Mouse (Mus musculus) forebrain, postnatal 0 days (tissue): ENCODE data around the gene Sephs2. TPM values are rescaled to one million over a fixed set of nuclear protein-coding genes. Genes with fewer than 3 reads are reported as not detected.
"Not testable (repeated sequence)": the region's sequence is repeated elsewhere in the genome, so short reads cannot be mapped to it uniquely, and the experiment has no call there.

Source experiments
- ATAC-seq: fragments of 200-750 bp; cut with Nextera tagmentation; 2 replicates; pipeline ENCODE4 v1.8.0; 2017; ENCODE audit warnings: mild to moderate bottlenecking, moderate library complexity
- DNase-seq: peaks from one replicate; pipeline ENCODE4 v3.0.0-alpha.2; 2015
- H3K27ac ChIP-seq: fragments of 300-500 bp; sonication (generic); 2 replicates; pipeline ENCODE4 v1.5.1; 2014; ENCODE audit warnings: low read depth, mild to moderate bottlenecking, antibody characterized with exemption, low read length, moderate library complexity, mixed read lengths
- H3K27me3 ChIP-seq: fragments of 300-500 bp; sonication (generic); 2 replicates; pipeline ENCODE4 v1.6.1; 2014; ENCODE audit warnings: mild to moderate bottlenecking, low read length, mixed read lengths; ENCODE audit not compliant: insufficient read depth
- H3K36me3 ChIP-seq: fragments of 300-500 bp; sonication (generic); 2 replicates; pipeline ENCODE4 v1.6.1; 2014; ENCODE audit warnings: mild to moderate bottlenecking, moderate library complexity; ENCODE audit not compliant: insufficient read depth
- H3K4me1 ChIP-seq: fragments of 300-500 bp; sonication (generic); 2 replicates; pipeline ENCODE4 v1.6.1; 2014; ENCODE audit warnings: antibody characterized with exemption; ENCODE audit not compliant: insufficient read depth
- H3K4me2 ChIP-seq: fragments of 300-500 bp; sonication (generic); 2 replicates; pipeline ENCODE4 v1.6.1; 2014; ENCODE audit warnings: low read depth, mild to moderate bottlenecking, moderate library complexity
- H3K4me3 ChIP-seq: fragments of 300-500 bp; sonication (generic); 2 replicates; pipeline ENCODE4 v1.5.1; 2014; ENCODE audit warnings: low read depth, low read length, mixed read lengths
- H3K9ac ChIP-seq: fragments of 300-500 bp; sonication (generic); 2 replicates; pipeline ENCODE4 v1.6.1; 2014; ENCODE audit warnings: mild to moderate bottlenecking
- H3K9me3 ChIP-seq: fragments of 300-500 bp; sonication (generic); 2 replicates; pipeline ENCODE4 v1.6.1; 2016; ENCODE audit warnings: low read length
- CTCF ChIP-seq: sonication (generic); IDR thresholded peaks from 2 replicates; pipeline ENCODE4 v1.5.1; 2016; ENCODE audit warnings: antibody characterized with exemption, control low read depth, low read depth
- WGBS: fragments of 180-500 bp; shearing (Covaris S2); extraction: QIAGEN DNeasy Blood & Tissue Kit; methylation state at CpG from one replicate; pipeline ENCODE4 v1.1.7; 2014; 5-methylcytosine and 5-hydroxymethylcytosine counted together
- polyA plus RNA-seq: library from polyadenylated mRNA; unstranded; fragments of >200 nt; fragmentation: Nextera tagmentation; extraction: Ambion mirVana; gene quantifications from 2 replicates; pipeline ENCODE4 v1.2.1, GENCODE M21; 2015
- total RNA-seq: library from RNA; depleted of rRNA; stranded (reverse); fragments of >200 nt; gene quantifications from 2 replicates; pipeline ENCODE4 v1.2.3, GENCODE M21; 2014

Sephs2 gene
- total and polyA plus RNA-seq, 2 experiments from 2014 or later = 78.0 to 83.5 TPM

DNA sequence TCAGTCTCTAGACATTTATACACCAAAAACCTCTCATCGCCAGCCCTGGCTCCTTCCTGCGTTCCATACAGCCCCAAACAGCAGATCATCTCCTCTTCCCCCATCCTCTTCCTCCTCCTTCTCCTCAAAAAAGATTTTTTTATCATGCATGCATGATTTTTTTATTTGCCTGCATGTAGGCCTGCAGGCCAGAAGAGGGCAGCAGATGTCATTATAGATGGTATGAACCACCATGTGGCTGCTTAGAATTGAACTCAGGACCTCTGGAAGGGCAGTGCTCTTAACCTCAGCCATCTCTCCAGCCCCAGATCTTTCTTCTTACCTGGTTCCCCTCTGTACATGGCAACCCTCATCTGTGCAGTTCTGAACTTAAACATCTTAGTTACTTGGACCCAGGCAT is 21.4 kb downstream of the Sephs2 start:
- H3K36me3 ChIP-seq = peaks cover 8% of the 10 kb centered on the region; the same call in 1 of the 2 replicates
- ATAC-seq (no peak), DNase-seq (no peak)
- H3K4me1 ChIP-seq = no peaks in the 10 kb centered on the region; the same call in 1 of the 2 replicates
- 88% methylated on average over 2 of the region's 2 CpGs for WGBS
- H3K9ac ChIP-seq = no peak overlapping the region
- H3K9me3 ChIP-seq = no peaks in the 10 kb centered on the region
- H3K4me2 ChIP-seq = no peak overlapping the region
- no peak overlapping the region for H3K4me3 ChIP-seq
- no peaks in the 10 kb centered on the region for H3K27me3 ChIP-seq
- no peak overlapping the region for H3K27ac ChIP-seq
- TF ChIP-seq CTCF = peak; percentile 58

DNA sequence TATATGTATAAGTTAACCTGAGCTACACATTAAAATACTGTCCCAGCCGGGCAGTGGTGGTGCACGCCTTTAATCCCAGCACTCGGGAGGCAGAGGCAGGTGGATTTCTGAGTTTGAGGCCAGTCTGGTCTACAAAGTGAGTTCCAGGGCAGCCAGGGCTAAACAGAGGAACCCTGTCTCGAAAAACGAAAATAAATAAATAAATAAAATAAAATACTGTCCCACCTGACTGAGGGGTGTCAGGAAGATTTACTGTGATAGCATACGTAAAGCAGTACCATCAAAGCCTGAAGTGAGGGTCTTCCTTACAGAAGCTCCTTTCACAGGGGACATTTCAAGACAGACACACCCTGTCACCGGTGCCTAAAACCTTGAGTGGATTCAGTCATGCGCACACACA is 23.3 kb downstream of the Sephs2 start:
- DNase-seq, H3K4me3 ChIP-seq, ATAC-seq, H3K4me1 ChIP-seq, H3K9ac ChIP-seq, H3K4me2 ChIP-seq, H3K27me3 ChIP-seq, H3K27ac ChIP-seq, H3K9me3 ChIP-seq: not testable (repeated sequence)
- peaks cover 18% of the 10 kb centered on the region; the same call in 1 of the 2 replicates for H3K36me3 ChIP-seq
- 93% methylated on average over 8 of the region's 8 CpGs for WGBS

DNA sequence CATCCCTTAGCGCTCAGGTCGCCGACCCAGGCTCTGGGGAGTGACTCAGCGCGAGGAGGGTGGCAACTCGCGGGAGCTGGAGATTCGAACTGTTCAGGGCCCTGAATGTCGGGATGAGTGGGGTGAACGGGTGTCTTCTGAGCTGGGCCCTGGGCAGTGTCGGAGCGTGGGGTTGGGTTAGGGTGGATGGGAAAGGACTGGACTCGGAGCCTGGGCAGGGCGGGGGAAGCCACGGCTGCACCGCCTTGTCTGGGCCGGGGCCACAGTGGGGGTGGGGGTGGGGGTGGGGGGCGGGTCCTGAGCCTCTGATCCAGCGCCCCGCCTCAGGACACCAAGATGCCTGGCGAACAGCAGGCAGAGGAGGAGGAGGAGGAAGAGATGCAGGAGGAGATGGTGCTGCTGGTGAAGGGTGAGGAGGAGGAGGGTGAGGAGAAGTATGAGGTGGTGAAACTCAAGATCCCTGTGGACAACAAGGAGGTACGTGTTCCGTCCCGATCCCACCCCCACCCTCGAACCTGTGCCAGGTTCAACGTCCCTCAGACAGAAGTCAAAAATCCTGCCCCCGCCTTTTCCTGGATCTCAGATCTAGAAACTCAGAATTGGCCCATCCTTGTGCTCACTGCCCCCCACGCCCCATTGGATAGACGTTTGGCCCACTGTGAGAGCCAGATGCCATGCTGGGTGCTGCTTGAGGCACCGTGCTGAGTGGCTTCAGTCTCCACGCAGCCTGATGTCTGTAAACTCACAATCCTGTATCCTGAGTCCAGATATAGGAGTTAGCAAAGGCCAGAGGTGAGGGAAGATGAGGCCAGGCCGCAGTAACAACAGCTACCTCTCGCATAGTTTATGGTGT is 29.0 kb downstream of the Sephs2 start:
- Histone ChIP-seq H3K27me3 (no peaks in the 10 kb centered on the region), H3K4me2 (peak overlapping the region; percentile 67), H3K4me1 (peaks cover 10% of the 10 kb centered on the region), H3K36me3 (peaks cover 18% of the 10 kb centered on the region; the same call in 1 of the 2 replicates), H3K4me3 (peak overlapping the region; percentile 98), H3K27ac (peak overlapping the region; percentile 89), H3K9ac (peak overlapping the region; percentile 95), H3K9me3 (no peaks in the 10 kb centered on the region)
- ATAC-seq (peak; percentile 59; the same call in 1 of the 2 replicates), DNase-seq (no peak)
- WGBS = 10% methylated on average over 29 of the region's 33 CpGs
- no peak for TF ChIP-seq CTCF

DNA sequence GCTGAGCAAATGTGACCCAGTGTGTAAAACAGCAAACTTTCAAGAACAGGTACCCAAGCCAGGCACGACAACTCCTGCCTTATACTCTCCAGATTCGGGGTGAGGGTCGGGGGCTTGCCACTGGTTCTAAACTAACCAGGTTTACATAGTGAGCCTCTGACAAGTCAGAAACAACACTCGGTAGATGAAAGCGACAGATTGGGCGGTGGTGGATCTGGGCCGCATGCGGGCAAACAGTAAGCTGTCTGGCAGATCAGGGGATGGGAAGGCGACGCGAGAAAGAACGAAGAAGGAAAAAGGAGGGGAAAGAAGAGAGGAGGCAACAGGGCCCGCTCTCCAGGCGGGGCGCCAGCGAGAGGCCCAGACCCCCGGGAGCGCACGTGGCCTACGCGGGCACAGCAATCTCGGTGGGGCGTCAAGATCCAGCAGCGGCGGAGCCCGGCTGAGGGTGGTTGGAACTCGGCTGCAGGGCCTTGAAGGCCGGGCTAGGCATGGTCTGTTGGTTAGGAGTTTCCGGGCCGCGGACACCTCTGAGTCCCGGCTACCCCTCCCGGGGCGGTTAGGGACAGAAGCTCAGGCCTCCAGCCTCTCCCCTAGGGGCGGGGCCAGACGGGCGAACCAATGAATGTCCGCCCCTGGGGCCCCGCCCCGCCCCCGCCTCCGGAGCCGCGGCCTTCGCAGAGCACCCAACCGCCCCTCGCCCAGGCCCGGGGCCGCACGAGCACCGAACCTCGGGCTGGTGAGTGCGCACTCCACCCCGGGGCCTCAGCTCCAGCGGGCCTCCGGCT is 29.8 kb downstream of the Sephs2 start, which contains the start of gene Zfp771:
TSS of gene Zfp771 (plus strand) at position 405 of the 788 bp plus-strand sequence.
- Histone ChIP-seq H3K9me3 (no peaks in the 10 kb centered on the region), H3K36me3 (0 out of 2 replicates have a peak, but pooled peaks cover 13% of the 10 kb centered on the region), H3K4me1 (peaks cover 10% of the 10 kb centered on the region), H3K27me3 (no peaks in the 10 kb centered on the region), H3K4me3 (peak within 1 kb of the TSS; percentile 98), H3K4me2 (peak within 1 kb of the TSS; percentile 67), H3K27ac (peak within 1 kb of the TSS; percentile 89), H3K9ac (peak within 1 kb of the TSS; percentile 95)
- under 1% methylated on average over 54 of the region's 56 CpGs for WGBS
- peak; percentile 95 for ATAC-seq
- TF ChIP-seq CTCF = peak; percentile 45; the same call in 1 of the 2 replicates
- DNase-seq = peak; percentile 94

DNA sequence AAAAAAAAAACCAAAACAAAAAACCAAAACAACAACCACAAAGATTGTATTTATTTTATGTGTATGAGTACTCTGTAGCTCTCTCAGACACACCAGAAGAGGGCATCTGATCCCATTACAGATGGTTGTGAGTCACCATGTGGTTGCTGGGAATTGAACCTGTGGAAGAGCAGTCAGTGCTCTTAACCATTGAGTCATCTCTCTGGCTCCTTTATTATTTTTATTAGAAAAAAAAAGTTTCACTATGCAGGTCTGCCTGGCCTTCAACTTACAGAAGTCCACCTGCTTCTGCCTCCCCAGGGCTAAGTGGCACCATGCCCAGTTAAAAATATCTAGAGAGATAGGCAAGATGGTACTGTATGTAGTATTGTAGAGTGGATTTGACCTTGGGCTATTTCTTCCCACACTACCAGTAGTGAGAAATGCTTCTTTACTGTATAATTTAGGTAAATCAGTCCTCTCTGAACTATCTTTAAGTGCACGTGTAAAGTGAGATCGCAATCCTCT is 30.4 kb downstream of the Sephs2 start:
- H3K4me2 ChIP-seq = peak overlapping the region; percentile 67
- DNase-seq (no peak), ATAC-seq (no peak)
- peaks cover 10% of the 10 kb centered on the region for H3K4me1 ChIP-seq
- 31% methylated on average over 2 of the region's 2 CpGs for WGBS
- H3K27me3 ChIP-seq = no peaks in the 10 kb centered on the region
- peak overlapping the region; percentile 89 for H3K27ac ChIP-seq
- no peak for TF ChIP-seq CTCF
- H3K9me3 ChIP-seq = no peaks in the 10 kb centered on the region
- peak overlapping the region; percentile 95 for H3K9ac ChIP-seq
- peak overlapping the region; percentile 98 for H3K4me3 ChIP-seq
- H3K36me3 ChIP-seq = 0 out of 2 replicates have a peak, but pooled peaks cover 16% of the 10 kb centered on the region

DNA sequence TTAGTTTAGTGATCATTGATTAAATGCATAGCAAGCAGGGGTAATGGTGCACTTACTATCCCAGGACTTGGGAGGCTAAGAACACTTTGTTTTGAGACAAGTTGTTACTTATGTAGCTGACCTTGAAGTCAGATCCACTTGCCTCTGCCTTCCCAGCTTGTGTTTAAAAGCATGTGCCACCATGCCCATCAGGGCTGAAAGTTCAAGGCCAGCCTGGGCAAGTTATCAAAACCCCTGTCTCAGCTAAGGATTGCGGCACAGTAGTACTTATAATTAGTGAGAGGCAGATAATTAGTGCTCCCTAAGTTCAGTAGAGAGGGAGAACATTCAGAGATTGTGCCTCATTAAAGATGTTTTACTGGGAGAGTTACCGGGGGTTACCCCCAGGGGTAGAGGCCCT is 39.1 kb downstream of the Sephs2 start:
- Histone ChIP-seq H3K36me3 (peaks cover 36% of the 10 kb centered on the region), H3K4me3 (no peak overlapping the region), H3K27ac (no peak overlapping the region), H3K9me3 (no peaks in the 10 kb centered on the region), H3K9ac (no peak overlapping the region), H3K4me1 (peaks cover 15% of the 10 kb centered on the region), H3K27me3 (no peaks in the 10 kb centered on the region), H3K4me2 (no peak overlapping the region; the same call in 1 of the 2 replicates)
- TF ChIP-seq CTCF = no peak
- DNase-seq = no peak
- ATAC-seq = no peak
- 69% methylated on average over 2 of the region's 2 CpGs for WGBS
